Mouse (Mus musculus) hindbrain, embryonic 15.5 days (tissue): Measurements from ENCODE around the gene Kcnab2. TPM values are rescaled to one million over a fixed set of nuclear protein-coding genes. Genes with fewer than 3 reads are reported as not detected.

ENCODE experiments used
- ATAC-seq: fragments of 200-750 bp; cut with Nextera tagmentation; 2 replicates; pipeline ENCODE4 v1.8.0; 2017; ENCODE audit warnings: low read depth, moderate number of reproducible peaks, moderate TSS enrichment; ENCODE audit not compliant: low FRiP score
- H3K27ac ChIP-seq: fragments of 300-500 bp; sonication (generic); replicated peaks from 2 replicates; pipeline ENCODE4 v1.5.1; 2015; ENCODE audit warnings: mild to moderate bottlenecking, inconsistent platforms
- H3K27me3 ChIP-seq: fragments of 300-500 bp; sonication (generic); 2 replicates; pipeline ENCODE4 v1.6.1; 2015; ENCODE audit warnings: control low read depth, inconsistent platforms
- H3K36me3 ChIP-seq: fragments of 300-500 bp; sonication (generic); 2 replicates; pipeline ENCODE4 v1.6.1; 2015; ENCODE audit warnings: control low read depth, inconsistent platforms
- H3K4me1 ChIP-seq: fragments of 300-500 bp; sonication (generic); replicated peaks from 2 replicates; pipeline ENCODE4 v1.6.1; 2015; ENCODE audit warnings: control low read depth, inconsistent platforms
- H3K4me2 ChIP-seq: fragments of 300-500 bp; sonication (generic); 2 replicates; pipeline ENCODE4 v1.6.1; 2015; ENCODE audit warnings: moderate library complexity, mild to moderate bottlenecking, inconsistent platforms
- H3K4me3 ChIP-seq: fragments of 300-500 bp; sonication (generic); 2 replicates; pipeline ENCODE4 v1.5.1; 2015; ENCODE audit warnings: mild to moderate bottlenecking, inconsistent platforms
- H3K9ac ChIP-seq: fragments of 300-500 bp; sonication (generic); 2 replicates; pipeline ENCODE4 v1.6.1; 2015; ENCODE audit warnings: inconsistent platforms
- H3K9me3 ChIP-seq: fragments of 300-500 bp; sonication (generic); 2 replicates; pipeline ENCODE4 v1.6.1; 2016; ENCODE audit warnings: control low read depth, inconsistent platforms
- WGBS: fragments of 180-500 bp; shearing (Covaris S2); methylation state at CpG from one replicate; pipeline ENCODE4 v1.1.7; 2015; 5-methylcytosine and 5-hydroxymethylcytosine counted together
- polyA plus RNA-seq: library from polyadenylated mRNA; unstranded; fragments of >200 nt; fragmentation: Nextera tagmentation; extraction: Ambion mirVana; gene quantifications from 2 replicates; pipeline ENCODE4 v1.2.1, GENCODE M21; 2015

Kcnab2 gene
- polyA plus RNA-seq, 1 experiment from 2014 or later: 30.8 TPM

- 12% methylated on average over 5 of the region's 5 CpGs for WGBS
- Histone ChIP-seq H3K36me3 (no peaks in the 10 kb centered on the region), H3K27ac (no peak overlapping the region), H3K9ac (no peak overlapping the region), H3K9me3 (no peaks in the 10 kb centered on the region), H3K4me2 (no peak overlapping the region), H3K27me3 (no peaks in the 10 kb centered on the region), H3K4me1 (peaks cover 67% of the 10 kb centered on the region), H3K4me3 (no peak overlapping the region)
- ATAC-seq: no peak
Observed at GRCm38 (mm10) chr4:152343296-152343695, 134.4 kb downstream of the Kcnab2 start.

Other genes starting within 250 kb of the Kcnab2 start
- gene Gpr153, start 203.6 kb downstream of the Kcnab2 start, polyA plus RNA-seq: 18.4 and 21.7 TPM in 2 replicates
- 0.47 and 3.0 TPM in 2 replicates for gene Hes3, start 186.2 kb downstream of the Kcnab2 start, polyA plus RNA-seq
- 18.3 and 22.2 TPM in 2 replicates for gene Icmt, start 180.6 kb downstream of the Kcnab2 start, polyA plus RNA-seq
- gene Rnf207, start 158.9 kb downstream of the Kcnab2 start, polyA plus RNA-seq: 8.6 and 8.8 TPM in 2 replicates
- 135 and 176 TPM in 2 replicates for gene Rpl22, start 152.1 kb downstream of the Kcnab2 start, polyA plus RNA-seq
- 57.4 and 61.8 TPM in 2 replicates for gene Chd5, start 139.2 kb downstream of the Kcnab2 start, polyA plus RNA-seq
- gene Nphp4, start 1.2 kb downstream of the Kcnab2 start, polyA plus RNA-seq: 6.1 and 6.2 TPM in 2 replicates